Mouse (Mus musculus) forebrain, embryonic 10.5 days (tissue): ENCODE measurements around the gene Awat2. TPM values are rescaled to one million over a fixed set of nuclear protein-coding genes. Genes with fewer than 3 reads are reported as not detected.
"Not testable (repeated sequence)": the region's sequence is repeated elsewhere in the genome, so short reads cannot be mapped to it uniquely, and the experiment has no call there.

Experiments
- DNase-seq: peaks from one replicate; pipeline ENCODE4 v3.0.0-alpha.2; 2017; ENCODE audit warnings: low spot score; ENCODE audit errors: extremely low spot score
- H3K27ac ChIP-seq: fragments of 300-500 bp; sonication (generic); 2 replicates; pipeline ENCODE4 v1.5.1; 2016; ENCODE audit warnings: mild to moderate bottlenecking
- H3K27me3 ChIP-seq: fragments of 300-500 bp; sonication (generic); 2 replicates; pipeline ENCODE4 v1.6.1; 2016; ENCODE audit warnings: mild to moderate bottlenecking; ENCODE audit not compliant: poor library complexity, severe bottlenecking
- H3K36me3 ChIP-seq: fragments of 300-500 bp; sonication (generic); replicated peaks from 2 replicates; pipeline ENCODE4 v1.6.1; 2016; ENCODE audit warnings: mild to moderate bottlenecking, moderate library complexity
- H3K4me1 ChIP-seq: fragments of 300-500 bp; sonication (generic); 2 replicates; pipeline ENCODE4 v1.6.1; 2016
- H3K4me3 ChIP-seq: fragments of 300-500 bp; sonication (generic); 2 replicates; pipeline ENCODE4 v1.5.1; 2016; ENCODE audit warnings: mild to moderate bottlenecking, moderate library complexity
- H3K9me3 ChIP-seq: fragments of 300-500 bp; sonication (generic); 2 replicates; pipeline ENCODE4 v1.6.1; 2016; ENCODE audit warnings: mild to moderate bottlenecking, moderate library complexity
- WGBS: fragments of 180-500 bp; shearing (Covaris S2); methylation state at CpG from one replicate; pipeline ENCODE4 v1.1.7; 2016; 5-methylcytosine and 5-hydroxymethylcytosine counted together
- polyA plus RNA-seq: library from polyadenylated mRNA; unstranded; fragments of >200 nt; fragmentation: Nextera tagmentation; extraction: Ambion mirVana; gene quantifications from 2 replicates; pipeline ENCODE4 v1.2.1, GENCODE M21; 2016

Awat2 gene
- 0.76 and 0.80 TPM in 2 replicates for polyA plus RNA-seq

DNA sequence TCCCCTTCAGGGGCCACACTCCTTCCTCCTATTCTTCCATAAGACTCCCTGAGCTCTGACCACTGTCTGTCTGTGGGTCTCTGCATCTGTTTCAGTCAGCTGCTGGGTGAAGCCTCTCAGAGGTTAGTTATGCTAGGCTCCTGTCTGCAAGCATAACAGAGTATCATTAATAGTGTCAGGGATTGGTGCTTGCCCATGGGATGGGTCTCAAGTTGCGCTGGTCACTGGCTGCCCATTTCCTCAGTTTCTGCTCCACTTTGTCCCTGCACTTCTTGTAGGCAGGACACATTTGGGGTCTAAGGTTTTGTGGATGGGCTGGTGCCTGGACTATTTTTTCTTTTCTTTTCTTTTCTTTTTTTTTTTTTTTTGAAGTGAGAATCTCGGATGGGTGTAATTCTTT is at the start of gene Awat2:
Awat2 (minus strand) TSS at position 101 of the 400 bp plus-strand sequence.
- not testable (repeated sequence) for H3K4me1 ChIP-seq, H3K27ac ChIP-seq, H3K4me3 ChIP-seq, H3K36me3 ChIP-seq, H3K9me3 ChIP-seq, DNase-seq
- WGBS, result 100% methylated on average over 1 of the region's 2 CpGs
- H3K27me3 ChIP-seq, result peaks cover 65% of the 10 kb centered on the region

DNA sequence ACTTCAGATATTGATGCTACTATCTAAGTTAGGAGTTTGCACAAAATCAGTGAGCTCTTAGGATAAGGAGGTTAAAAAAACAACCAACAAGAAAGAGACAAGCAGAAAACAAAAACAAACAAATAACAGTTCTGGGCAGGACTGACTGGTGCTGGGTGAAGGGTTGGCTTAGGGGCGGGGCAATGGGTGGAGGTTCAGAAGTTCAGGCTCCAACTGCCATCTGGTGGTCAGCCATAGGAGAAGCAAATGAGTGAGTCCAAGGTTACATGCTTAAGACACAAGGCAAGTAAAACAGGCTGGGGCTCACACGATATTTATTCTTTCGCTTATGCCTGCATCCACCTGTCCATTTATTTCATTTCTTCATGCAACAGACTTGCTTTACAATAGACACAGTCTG is 37.8 kb upstream of the Awat2 start:
- H3K4me1 ChIP-seq, result no peaks in the 10 kb centered on the region
- no peak overlapping the region for H3K27ac ChIP-seq
- H3K4me3 ChIP-seq, result no peak overlapping the region
- DNase-seq, result peak; percentile 32
- H3K27me3 ChIP-seq, result peaks cover 71% of the 10 kb centered on the region
- no peaks in the 10 kb centered on the region for H3K36me3 ChIP-seq
- 49% methylated on average over 3 of the region's 3 CpGs for WGBS
- H3K9me3 ChIP-seq, result no peaks in the 10 kb centered on the region

DNA sequence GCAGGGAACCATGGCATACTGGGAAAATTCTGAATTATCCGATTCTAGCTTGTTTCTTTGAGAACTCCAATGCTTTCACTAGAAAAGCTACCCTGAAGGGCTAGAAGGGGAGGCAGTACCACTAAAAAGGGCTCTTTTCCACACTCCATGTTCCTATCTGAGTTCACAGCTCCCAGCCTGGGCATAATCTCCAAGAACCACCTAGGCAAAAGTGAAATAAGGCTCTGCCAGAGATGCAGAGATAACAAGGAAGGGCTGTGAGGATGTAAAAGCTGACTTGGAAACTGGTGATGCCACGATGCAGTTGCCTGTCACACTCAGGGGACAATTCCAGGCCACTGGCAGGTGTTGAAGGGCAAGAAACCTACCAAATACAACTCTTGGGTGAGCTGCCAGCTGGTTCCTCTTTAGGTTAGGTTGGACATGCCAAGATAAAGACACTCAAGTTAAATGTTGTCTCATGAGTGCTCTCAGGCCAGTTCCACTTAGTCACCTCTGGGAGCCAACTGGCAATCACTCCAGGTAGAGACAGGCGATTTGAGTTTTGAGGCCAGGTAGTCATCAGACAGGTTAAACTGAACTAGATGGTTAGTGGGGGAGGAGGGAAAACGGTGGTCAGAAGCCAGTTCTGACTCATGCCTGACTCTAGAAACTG is 33.2 kb upstream of the Awat2 start:
- no peak overlapping the region for H3K27ac ChIP-seq
- DNase-seq, result no peak
- peaks cover 92% of the 10 kb centered on the region for H3K27me3 ChIP-seq
- no peak overlapping the region for H3K4me3 ChIP-seq
- H3K36me3 ChIP-seq, result no peaks in the 10 kb centered on the region
- no peaks in the 10 kb centered on the region for H3K9me3 ChIP-seq
- 71% methylated on average over 4 of the region's 4 CpGs for WGBS
- H3K4me1 ChIP-seq, result no peaks in the 10 kb centered on the region

DNA sequence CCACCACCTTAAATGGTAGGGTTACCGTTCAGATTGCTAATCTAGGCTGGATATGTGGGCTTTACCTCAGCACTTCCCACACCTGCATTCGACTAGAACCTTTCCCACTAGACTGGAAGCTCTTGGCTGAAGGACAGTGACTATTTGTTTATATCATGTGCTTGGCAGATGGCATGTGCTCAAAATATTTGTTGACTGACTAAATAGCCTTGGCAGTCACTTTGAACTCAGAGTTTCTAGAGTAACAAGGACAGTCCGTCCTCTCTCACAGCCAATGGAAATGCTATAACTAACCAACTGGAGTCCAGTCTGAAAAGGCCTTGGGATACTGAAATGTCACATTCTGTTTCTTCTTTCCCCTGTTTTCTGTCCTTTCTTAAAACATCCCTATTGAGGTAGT is 29.0 kb upstream of the Awat2 start:
- Histone ChIP-seq H3K4me3 (no peak overlapping the region), H3K9me3 (no peaks in the 10 kb centered on the region), H3K4me1 (no peaks in the 10 kb centered on the region), H3K27ac (no peak overlapping the region), H3K36me3 (no peaks in the 10 kb centered on the region), H3K27me3 (peaks cover 98% of the 10 kb centered on the region)
- DNase-seq, result no peak
- 95% methylated on average over 3 of the region's 3 CpGs for WGBS

DNA sequence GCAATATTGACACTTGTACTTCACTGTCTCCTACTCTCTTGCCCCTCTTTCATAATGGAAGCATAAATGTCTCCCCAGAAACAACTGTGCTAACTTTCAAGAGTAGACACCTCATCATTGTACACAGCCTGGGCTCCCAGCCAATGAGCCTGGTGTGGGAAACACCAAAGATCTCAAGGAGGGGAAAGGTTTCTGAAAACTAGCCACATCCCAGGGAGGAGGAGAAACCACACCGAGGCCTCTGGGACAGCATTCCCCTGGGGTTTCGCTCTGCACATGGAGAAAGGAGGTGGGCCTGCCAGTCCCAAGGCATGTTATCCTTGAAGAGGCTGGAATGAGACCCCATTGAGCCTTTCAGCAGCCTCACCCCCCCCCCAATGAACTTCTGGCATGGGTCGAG is 27.6 kb upstream of the Awat2 start:
- H3K36me3 ChIP-seq, result no peaks in the 10 kb centered on the region
- no peaks in the 10 kb centered on the region for H3K4me1 ChIP-seq
- no peak overlapping the region for H3K27ac ChIP-seq
- no peaks in the 10 kb centered on the region for H3K9me3 ChIP-seq
- 89% methylated on average over 3 of the region's 3 CpGs for WGBS
- H3K27me3 ChIP-seq, result peaks cover 97% of the 10 kb centered on the region
- DNase-seq, result no peak
- no peak overlapping the region for H3K4me3 ChIP-seq

DNA sequence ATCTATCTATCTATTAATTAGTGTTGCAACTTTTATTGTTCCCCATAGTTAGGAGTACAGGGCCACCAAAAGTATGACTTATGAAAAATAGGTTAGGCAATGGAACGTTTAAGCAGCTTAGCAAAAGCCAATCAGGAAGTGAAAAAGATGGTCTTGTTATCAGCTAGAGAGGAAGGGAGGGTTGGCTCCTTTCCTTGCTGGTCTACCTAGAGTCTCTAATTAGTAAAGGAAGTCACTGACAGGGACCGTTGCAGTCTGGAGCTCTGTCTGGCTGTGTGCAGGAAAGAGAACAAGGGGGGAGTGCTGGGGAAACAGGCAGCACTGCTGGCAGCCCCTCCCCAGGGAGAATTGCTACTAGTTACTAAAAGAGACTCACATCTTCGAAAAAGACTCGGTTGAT is 25.5 kb upstream of the Awat2 start:
- Histone ChIP-seq H3K4me1 (no peaks in the 10 kb centered on the region), H3K27me3 (peaks cover 97% of the 10 kb centered on the region), H3K9me3 (no peaks in the 10 kb centered on the region), H3K36me3 (no peaks in the 10 kb centered on the region), H3K27ac (no peak overlapping the region), H3K4me3 (no peak overlapping the region)
- no peak for DNase-seq
- 81% methylated on average over 4 of the region's 4 CpGs for WGBS

DNA sequence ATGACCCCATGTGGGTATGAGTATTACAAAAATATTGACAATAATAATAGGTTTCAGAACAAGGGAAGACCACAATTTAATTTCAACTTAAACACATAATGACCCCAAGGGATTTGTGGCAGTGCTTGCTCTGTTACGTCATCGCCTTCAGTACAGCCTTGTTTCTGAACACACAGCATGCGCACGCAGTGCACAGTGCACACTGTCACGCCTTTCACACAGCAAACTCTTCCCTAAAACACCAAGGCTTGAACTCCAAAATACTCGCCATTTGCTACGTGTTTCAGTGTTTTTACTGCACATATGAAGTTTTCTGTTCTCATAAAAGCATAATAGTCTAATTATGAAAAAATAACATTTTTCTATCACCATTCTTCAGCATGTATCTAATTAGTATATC is 1.0 kb upstream of the Awat2 start:
- no peak for DNase-seq
- H3K27me3 ChIP-seq, result peaks cover 67% of the 10 kb centered on the region
- H3K4me3 ChIP-seq, result no peak overlapping the region
- peaks cover 6% of the 10 kb centered on the region; the same call in 1 of the 2 replicates for H3K4me1 ChIP-seq
- H3K27ac ChIP-seq, result no peak overlapping the region
- H3K9me3 ChIP-seq, result no peaks in the 10 kb centered on the region
- no peaks in the 10 kb centered on the region for H3K36me3 ChIP-seq
- WGBS, result 92% methylated on average over 7 of the region's 7 CpGs

DNA sequence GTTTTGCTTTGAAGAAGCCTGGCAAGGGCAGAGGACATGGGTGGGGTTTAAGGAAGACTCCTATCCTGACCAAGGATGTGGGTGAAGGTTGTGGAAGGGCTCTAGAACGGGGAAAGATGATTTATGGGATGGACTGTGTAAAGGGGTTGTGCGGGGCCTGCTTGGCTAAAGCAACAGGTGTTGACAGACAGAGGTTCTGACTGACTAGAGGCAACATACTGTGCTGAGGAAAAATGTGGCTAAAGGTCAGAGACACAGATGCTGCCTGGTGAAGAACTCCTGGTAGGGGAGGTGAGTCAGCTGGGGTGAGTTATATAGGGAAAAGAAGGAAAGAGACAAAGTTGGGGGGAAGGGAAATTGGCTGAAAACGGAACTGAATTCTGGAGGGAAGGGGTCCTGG is 10.2 kb downstream of the Awat2 start:
- 70% methylated on average over 3 of the region's 3 CpGs for WGBS
- Histone ChIP-seq H3K36me3 (peaks cover 9% of the 10 kb centered on the region; the same call in 1 of the 2 replicates), H3K27ac (no peak overlapping the region), H3K4me3 (no peak overlapping the region), H3K27me3 (peaks cover 78% of the 10 kb centered on the region), H3K9me3 (peaks cover 9% of the 10 kb centered on the region; the same call in 1 of the 2 replicates), H3K4me1 (no peaks in the 10 kb centered on the region)
- no peak for DNase-seq

DNA sequence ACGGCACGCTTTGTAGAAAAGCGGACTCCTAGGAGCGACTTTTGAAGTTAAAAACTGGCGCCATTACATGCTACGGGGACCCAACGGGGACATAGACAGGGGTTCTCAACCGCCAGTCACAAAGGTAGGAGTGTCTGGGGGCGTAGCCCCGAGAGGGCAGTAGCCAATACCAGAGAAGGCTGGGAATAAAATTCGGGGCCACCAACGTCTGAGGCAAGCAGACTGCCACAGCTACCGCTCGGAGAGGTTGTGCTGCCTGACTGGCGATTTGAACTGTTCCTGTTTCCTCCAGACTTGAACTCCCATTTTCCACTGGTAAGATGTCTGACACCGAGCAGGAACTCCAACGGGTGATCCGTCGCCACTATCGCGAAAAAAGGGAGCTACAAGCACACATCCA is 13.8 kb downstream of the Awat2 start, which contains the start of gene Otud6a:
Otud6a (plus strand) TSS at position 321 of the 400 bp plus-strand sequence.
- H3K9me3 ChIP-seq, result peaks cover 9% of the 10 kb centered on the region; the same call in 1 of the 2 replicates
- peaks cover 54% of the 10 kb centered on the region for H3K27me3 ChIP-seq
- H3K36me3 ChIP-seq, result peaks cover 9% of the 10 kb centered on the region; the same call in 1 of the 2 replicates
- H3K27ac ChIP-seq, result no peak within 1 kb of the TSS
- no peak for DNase-seq
- H3K4me1 ChIP-seq, result no peaks in the 10 kb centered on the region
- 88% methylated on average over 21 of the region's 21 CpGs for WGBS
- H3K4me3 ChIP-seq, result no peak within 1 kb of the TSS

DNA sequence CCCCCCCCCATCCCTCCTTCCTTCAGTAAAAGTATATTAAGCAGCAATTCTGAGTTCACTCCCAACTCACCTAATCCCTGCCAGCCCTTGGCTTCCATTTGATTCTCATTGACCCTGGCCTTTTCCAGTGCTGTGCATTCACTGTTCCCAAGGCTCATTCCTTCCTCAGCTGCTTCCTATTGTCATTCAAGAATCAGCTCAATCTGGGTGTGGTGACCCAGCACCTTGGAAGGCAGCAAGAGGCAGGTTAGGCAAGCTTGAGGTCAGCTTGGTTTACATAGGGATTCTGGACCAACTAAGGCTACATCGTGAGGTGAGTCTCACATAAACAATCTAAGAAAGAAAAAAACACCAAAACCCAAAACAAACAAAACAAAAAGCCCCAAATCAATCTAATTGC is 33.3 kb downstream of the Awat2 start:
- Histone ChIP-seq H3K4me3 (no peak overlapping the region), H3K4me1 (no peaks in the 10 kb centered on the region), H3K36me3 (no peaks in the 10 kb centered on the region), H3K27ac (no peak overlapping the region), H3K27me3 (peaks cover 65% of the 10 kb centered on the region), H3K9me3 (no peaks in the 10 kb centered on the region)
- no peak for DNase-seq
- 69% methylated on average over 1 of the region's 1 CpGs for WGBS

DNA sequence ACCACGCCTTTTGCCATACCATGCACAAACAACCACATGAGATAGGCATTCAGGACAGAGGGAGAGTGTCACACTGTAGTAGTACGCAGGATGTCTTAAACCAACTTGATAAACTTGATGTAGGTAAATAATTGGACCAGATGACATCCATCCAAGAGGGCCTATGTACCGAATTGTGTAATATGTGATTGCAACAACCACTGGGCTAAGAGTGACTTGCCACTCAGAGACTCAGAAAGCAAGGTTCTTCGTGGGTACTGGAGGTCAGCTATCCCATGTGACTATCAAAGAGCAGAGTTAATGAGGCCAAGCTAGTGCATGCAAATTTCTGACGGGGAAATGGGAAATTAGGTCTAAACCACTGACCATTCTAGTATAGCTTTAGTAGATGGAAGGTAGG is 40.9 kb downstream of the Awat2 start:
- 85% methylated on average over 5 of the region's 5 CpGs for WGBS
- peaks cover 94% of the 10 kb centered on the region for H3K27me3 ChIP-seq

DNA sequence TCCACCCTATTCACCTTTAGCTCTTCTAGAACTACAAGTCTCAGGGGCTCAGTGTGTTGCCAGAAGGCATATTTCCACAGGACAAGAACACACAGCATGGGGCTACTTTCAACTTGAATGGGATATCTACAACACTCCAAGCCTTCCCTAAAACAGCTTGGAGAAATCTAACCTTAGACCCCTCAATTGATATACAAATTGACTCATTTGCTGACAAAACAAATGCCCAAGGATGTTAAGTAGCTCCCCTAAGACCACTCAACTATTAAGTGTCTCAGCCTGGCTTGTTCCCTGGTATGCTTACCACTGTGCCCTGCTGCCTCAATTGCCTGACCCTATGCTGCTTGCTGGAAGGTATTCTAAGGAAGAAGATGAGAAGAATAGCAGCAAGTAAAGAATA is 41.6 kb downstream of the Awat2 start:
- Histone ChIP-seq H3K27me3 (peaks cover 96% of the 10 kb centered on the region), H3K27ac (no peak overlapping the region), H3K4me3 (no peak overlapping the region), H3K36me3 (no peaks in the 10 kb centered on the region), H3K4me1 (no peaks in the 10 kb centered on the region), H3K9me3 (no peaks in the 10 kb centered on the region)
- DNase-seq, result no peak

More for the DNA sequence above, 40.9 kb downstream of the Awat2 start:
- no peaks in the 10 kb centered on the region for H3K4me1 ChIP-seq
- H3K36me3 ChIP-seq, result no peaks in the 10 kb centered on the region
- no peak overlapping the region for H3K27ac ChIP-seq
- DNase-seq, result no peak
- no peaks in the 10 kb centered on the region for H3K9me3 ChIP-seq
- no peak overlapping the region for H3K4me3 ChIP-seq

DNA sequence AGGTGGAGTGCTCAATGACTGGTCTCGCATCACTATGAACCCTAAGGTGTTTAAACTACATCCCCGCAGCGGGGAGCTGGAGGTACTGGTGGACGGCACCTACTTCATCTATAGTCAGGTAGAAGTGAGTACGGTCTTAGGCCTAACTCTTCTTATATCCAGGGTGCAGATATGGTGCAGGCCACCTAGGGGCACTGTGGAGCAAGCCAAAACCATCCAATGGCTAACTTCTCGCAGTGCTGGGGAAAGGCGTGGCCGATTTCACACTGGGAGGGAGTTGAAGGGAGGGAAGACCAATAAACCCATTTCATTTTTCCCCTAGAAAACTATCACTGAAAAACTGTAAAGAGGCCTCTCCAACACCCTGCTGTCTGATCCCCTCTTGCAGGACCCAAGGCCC is 47.5 kb downstream of the Awat2 start:
- H3K27ac ChIP-seq, result no peak overlapping the region
- DNase-seq, result no peak
- 0 out of 2 replicates have a peak, but pooled peaks cover 3% of the 10 kb centered on the region for H3K4me1 ChIP-seq
- H3K4me3 ChIP-seq, result no peak overlapping the region
- no peaks in the 10 kb centered on the region for H3K36me3 ChIP-seq
- WGBS, result 81% methylated on average over 8 of the region's 8 CpGs
- H3K27me3 ChIP-seq, result peaks cover 96% of the 10 kb centered on the region
- no peaks in the 10 kb centered on the region for H3K9me3 ChIP-seq
